Mouse (Mus musculus): ENCODE measurements around the gene Tmem198b. TPM values are rescaled to one million over a fixed set of nuclear protein-coding genes. Genes with fewer than 3 reads are reported as not detected.
"Not testable (repeated sequence)": the region's sequence is repeated elsewhere in the genome, so short reads cannot be mapped to it uniquely, and the experiment has no call there.

The Tmem198b gene
- polyA plus RNA-seq (2012; rRNA removed): 24.2 and 29.0 TPM in 2 replicates

DNA sequence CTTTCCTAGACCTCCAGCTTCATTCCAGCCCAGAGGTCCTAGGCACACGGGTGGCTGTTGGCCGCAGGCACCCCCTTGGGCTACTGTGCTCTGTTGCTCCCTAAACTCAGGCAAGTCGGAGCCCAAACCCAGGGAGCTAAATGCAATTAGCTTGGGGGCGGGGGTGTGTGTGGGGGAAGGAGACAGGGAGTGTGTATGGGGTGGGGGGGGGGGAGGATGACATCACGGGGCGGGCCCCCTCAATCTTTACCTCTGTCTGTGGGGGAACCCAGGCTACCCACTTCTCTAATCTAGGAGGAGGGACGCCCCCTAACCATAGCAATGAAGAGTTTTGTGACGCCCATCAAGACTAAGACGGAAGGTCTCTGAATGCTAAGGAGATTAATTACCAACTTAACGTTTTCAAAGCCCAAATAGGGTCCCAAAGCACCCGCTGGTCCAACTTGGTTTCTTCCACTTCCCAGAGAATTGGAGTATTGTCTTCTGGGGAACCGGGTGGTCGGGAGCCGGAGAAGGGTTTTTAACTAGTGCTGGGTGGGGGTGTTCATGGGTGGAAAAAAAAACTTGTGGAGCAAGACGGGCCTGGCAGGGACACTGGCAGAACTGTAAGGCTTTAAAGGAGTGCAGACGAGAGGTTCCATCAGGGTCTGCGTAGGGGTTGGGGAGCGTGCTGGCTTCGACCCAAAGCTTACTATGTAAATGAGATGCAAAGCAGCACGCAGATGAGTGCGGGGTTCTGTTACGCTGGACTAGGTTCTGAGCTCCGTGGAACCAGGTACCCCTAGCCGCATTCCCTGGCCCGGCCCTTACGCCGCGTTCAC is at the start of gene Tmem198b:
Gene Tmem198b (minus strand): TSS at position 100 of the 821 bp plus-strand sequence.
- peak; percentile 93 for DNase-seq (ENCODE audit: low read depth)
- TF ChIP-seq POLR2A (IDR thresholded peaks at IDR 0.05; ENCODE audit: borderline replicate concordance, extremely low read depth, insufficient read depth, insufficient read length, poor library complexity, severe bottlenecking) (peak; percentile 32; the same call in 1 of the 2 replicates), CTCF (IDR thresholded peaks at IDR 0.05; ENCODE audit: borderline replicate concordance, extremely low read depth, insufficient read depth, insufficient read length) (no peak)

DNA sequence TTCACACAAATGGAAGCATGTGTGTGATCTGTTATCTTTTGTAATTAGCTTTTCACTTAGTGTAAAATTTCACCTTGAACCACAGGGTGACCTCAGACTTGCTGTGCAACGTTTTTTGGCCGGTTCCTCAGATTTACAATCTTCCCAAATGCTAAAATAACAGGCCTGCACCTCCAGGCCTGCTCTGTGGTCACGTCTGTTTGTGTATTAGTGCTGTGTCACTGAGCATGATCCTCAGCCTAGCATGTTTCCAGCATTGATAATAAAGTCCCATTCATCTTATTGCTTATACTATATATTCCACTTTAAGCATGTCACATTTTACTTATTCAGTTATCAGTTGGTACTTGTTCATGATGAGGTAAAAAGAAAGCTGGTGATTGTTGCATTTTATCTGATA is 46.2 kb upstream of the Tmem198b start:
- DNase-seq (ENCODE audit: low read depth): no peak
- TF ChIP-seq CTCF (IDR thresholded peaks at IDR 0.05; ENCODE audit: borderline replicate concordance, extremely low read depth, insufficient read depth, insufficient read length) (no peak), POLR2A (IDR thresholded peaks at IDR 0.05; ENCODE audit: borderline replicate concordance, extremely low read depth, insufficient read depth, insufficient read length, poor library complexity, severe bottlenecking) (no peak)

DNA sequence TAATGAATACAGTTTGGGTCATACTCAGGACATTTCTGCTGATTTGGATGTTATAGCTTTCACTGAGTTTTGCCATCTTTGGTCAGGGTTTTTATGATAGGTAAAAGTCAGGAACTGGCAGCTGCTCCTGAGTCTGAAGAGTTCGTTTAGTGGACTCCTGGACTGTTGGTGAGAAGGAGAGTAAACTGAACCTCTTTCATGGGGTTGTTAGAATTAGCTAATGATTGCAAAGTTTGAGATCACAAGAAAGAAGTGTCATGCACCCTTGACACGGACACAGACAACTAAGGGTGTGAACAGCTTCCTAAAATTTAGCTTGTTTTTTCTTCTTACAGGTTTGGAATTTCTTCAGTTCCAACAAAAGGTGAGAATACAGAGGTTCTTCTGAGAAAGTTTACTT is 44.3 kb upstream of the Tmem198b start:
- DNase-seq (ENCODE audit: low read depth): no peak

DNA sequence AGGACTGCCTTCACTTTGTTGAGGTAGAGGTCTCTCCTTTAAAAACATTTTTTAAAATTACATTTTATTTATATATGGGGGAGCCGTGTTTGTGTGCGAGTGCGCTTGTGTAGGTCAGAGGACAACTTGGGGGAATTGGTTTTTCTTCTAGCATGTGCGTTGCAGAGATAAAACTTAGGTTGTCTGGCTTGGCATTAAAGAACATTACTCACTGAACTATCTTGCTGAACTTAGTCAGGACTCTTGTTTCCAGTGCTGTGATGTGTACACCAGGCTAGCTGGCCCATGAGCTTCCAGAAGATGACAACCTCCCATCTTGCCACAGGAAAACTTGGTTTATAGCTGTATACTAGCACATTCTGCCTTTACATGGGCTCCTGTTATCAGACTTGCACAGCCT is 42.5 kb upstream of the Tmem198b start:
- TF ChIP-seq CTCF (IDR thresholded peaks at IDR 0.05; ENCODE audit: borderline replicate concordance, extremely low read depth, insufficient read depth, insufficient read length): no peak
- no peak for TF ChIP-seq POLR2A (IDR thresholded peaks at IDR 0.05; ENCODE audit: borderline replicate concordance, extremely low read depth, insufficient read depth, insufficient read length, poor library complexity, severe bottlenecking)
- DNase-seq (ENCODE audit: low read depth): no peak

More for the DNA sequence above, 44.3 kb upstream of the Tmem198b start:
- TF ChIP-seq POLR2A (IDR thresholded peaks at IDR 0.05; ENCODE audit: borderline replicate concordance, extremely low read depth, insufficient read depth, insufficient read length, poor library complexity, severe bottlenecking): no peak
- TF ChIP-seq CTCF (IDR thresholded peaks at IDR 0.05; ENCODE audit: borderline replicate concordance, extremely low read depth, insufficient read depth, insufficient read length): no peak

DNA sequence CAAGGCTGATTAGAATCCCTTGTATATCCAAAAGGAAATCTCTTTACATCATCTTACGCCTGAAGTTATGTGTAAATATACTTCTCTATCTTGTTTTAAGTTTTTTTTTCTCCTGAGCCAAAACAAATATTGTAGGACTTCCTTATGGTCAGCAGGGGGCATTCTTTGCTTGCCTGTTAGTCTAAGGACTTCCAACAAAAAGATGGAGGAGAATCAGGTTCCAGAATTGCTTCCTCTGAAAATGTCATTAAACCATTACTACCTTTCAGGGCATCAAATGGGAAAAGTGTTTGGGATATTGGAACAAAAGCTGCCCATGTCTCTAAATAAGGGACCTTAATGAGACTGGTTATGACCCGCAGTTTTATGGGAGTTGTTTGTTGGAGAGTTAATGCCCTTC is 41.3 kb upstream of the Tmem198b start:
- no peak for TF ChIP-seq POLR2A (IDR thresholded peaks at IDR 0.05; ENCODE audit: borderline replicate concordance, extremely low read depth, insufficient read depth, insufficient read length, poor library complexity, severe bottlenecking)
- TF ChIP-seq CTCF (IDR thresholded peaks at IDR 0.05; ENCODE audit: borderline replicate concordance, extremely low read depth, insufficient read depth, insufficient read length): peak; percentile 40; the same call in 1 of the 2 replicates
- DNase-seq (ENCODE audit: low read depth): peak; percentile 77

DNA sequence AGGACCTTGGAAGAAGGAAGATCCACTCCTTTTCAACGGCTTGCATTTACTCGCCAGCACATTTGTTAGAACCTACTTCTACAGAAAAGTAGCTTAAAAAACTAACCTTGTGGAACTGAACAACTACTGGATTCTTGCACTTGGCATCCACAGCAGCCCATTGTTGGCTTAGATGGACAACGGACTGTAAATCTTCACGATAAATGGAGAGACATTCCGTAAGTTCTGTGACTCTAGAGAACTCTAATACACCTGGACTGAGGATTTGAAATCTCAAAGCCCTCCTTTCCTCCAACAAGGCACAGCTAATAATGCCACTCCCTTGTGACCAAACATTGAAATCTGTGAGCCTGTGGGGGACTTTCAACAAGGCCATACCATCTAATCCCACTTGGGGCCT is 39.1 kb upstream of the Tmem198b start:
- DNase-seq (ENCODE audit: low read depth): no peak
- TF ChIP-seq POLR2A (IDR thresholded peaks at IDR 0.05; ENCODE audit: borderline replicate concordance, extremely low read depth, insufficient read depth, insufficient read length, poor library complexity, severe bottlenecking) (no peak), CTCF (IDR thresholded peaks at IDR 0.05; ENCODE audit: borderline replicate concordance, extremely low read depth, insufficient read depth, insufficient read length) (no peak)

DNA sequence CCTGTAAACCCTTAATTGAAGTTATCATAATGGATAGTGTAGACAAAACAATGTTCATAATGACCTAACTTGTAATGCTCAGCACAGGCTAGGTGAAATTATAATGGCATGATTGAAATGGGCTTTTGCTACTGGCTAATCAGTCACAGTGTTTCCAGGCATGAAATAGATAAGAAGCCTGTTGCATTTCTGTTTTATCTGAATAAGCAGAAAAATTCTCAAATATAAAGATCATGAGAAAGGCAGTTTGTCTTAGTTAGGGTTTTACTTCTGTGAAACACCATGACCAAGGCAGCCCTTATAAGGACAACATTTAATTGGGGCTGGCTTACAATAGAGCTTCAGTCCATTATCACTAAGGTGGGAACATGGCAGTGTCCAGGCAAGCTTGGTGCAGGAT is 36.4 kb upstream of the Tmem198b start:
- TF ChIP-seq CTCF (IDR thresholded peaks at IDR 0.05; ENCODE audit: borderline replicate concordance, extremely low read depth, insufficient read depth, insufficient read length) (no peak), POLR2A (IDR thresholded peaks at IDR 0.05; ENCODE audit: borderline replicate concordance, extremely low read depth, insufficient read depth, insufficient read length, poor library complexity, severe bottlenecking) (no peak)
- DNase-seq (ENCODE audit: low read depth): no peak

DNA sequence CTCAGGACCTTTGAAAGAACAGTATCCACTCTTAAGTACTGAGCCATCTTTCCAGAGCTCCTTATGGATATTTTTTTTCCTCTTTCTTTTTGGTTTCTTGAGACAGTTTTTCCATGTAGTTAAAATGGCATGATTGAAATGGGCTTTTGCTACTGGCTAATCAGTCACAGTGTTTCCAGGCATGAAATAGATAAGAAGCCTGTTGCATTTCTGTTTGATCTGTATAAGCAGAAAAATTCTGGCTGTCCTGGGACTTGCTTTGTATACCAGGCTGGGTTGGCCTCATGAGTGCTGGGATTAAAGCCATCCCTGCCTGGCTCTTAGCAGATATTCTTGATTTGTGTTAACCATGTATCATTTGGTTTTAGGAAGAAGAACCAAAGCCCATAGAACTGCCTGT is 35.3 kb upstream of the Tmem198b start:
- TF ChIP-seq CTCF (IDR thresholded peaks at IDR 0.05; ENCODE audit: borderline replicate concordance, extremely low read depth, insufficient read depth, insufficient read length) (no peak), POLR2A (IDR thresholded peaks at IDR 0.05; ENCODE audit: borderline replicate concordance, extremely low read depth, insufficient read depth, insufficient read length, poor library complexity, severe bottlenecking) (no peak)
- DNase-seq (ENCODE audit: low read depth): no peak

DNA sequence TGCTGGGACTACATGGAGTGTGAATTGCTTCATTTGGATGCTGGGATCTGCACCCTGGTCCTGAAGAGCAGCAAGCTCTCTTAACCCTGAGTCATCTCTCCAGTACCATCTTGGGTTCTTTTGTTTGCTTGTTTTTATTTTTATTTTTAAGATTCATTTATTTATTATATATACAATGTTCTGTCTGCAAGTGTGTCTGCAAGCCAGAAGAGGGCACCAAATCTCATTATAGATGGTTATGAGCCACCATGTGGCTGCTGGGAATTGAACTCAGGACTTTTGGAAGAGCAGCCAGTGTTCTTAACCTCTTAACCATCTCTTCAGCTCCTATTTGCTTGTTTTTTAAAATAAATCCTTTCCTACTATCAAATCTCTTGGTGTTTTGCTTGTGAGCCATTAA is 33.2 kb upstream of the Tmem198b start:
- no peak for DNase-seq (ENCODE audit: low read depth)
- TF ChIP-seq CTCF (IDR thresholded peaks at IDR 0.05; ENCODE audit: borderline replicate concordance, extremely low read depth, insufficient read depth, insufficient read length): no peak
- TF ChIP-seq POLR2A (IDR thresholded peaks at IDR 0.05; ENCODE audit: borderline replicate concordance, extremely low read depth, insufficient read depth, insufficient read length, poor library complexity, severe bottlenecking): no peak

DNA sequence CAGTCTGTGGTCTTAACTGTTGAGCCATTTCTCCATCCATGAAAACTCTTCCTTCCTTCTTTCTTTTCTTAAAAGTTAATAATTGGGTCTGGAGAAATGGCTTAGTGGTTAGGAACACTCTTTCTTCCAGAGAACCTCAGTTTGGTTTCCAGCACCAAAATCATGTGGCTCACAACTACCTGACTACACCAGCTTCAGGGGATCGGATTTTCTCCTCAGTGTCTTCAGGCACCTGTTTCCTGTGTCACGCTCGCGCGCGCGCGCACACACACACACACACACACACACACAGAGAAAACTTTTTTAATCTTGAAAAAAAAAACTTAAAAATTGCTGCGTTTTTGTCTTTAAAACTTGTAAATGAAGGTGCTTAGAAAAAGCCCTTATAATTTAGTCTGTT is 19.7 kb upstream of the Tmem198b start:
- DNase-seq (ENCODE audit: low read depth): no peak
- no peak for TF ChIP-seq CTCF (IDR thresholded peaks at IDR 0.05; ENCODE audit: borderline replicate concordance, extremely low read depth, insufficient read depth, insufficient read length)
- TF ChIP-seq POLR2A (IDR thresholded peaks at IDR 0.05; ENCODE audit: borderline replicate concordance, extremely low read depth, insufficient read depth, insufficient read length, poor library complexity, severe bottlenecking): no peak

DNA sequence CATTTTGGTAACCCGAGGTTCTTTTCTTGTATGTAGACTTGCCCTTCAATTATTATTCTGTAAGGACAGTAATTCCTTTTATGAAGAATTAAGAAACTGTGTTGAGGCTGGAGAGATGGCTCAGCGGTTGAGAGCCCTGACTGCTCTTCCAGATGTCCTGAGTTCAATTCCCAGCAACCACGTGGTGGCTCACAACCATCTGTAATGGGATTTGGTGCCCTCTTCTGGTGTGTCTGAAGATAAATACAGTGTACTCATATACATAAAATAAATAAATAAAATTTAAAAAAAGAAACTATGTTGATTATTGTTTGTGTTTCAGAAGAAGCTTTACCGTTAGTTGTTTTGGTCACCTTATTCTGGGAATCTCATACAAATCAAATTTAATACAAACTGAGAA is 18.9 kb upstream of the Tmem198b start:
- not testable (repeated sequence) for DNase-seq (ENCODE audit: low read depth)

DNA sequence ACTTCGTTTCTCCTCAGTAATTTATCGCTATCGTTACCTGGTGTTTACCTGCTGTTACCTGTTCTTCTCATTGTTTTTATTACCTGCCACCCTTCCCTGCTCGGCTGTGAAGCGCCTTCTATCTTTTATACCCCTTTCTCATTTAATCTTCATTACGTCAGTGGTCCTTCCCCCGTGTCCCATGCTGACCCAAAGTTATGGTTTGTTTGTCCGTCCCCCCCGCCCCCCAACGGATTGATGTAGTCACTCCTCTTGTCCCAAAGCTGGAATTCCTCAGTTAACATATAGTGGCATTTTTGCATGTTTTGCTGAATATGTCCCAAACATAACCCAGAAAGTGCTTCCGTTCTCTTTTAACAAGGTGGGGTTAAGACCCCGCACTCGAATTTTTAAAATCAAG is 18.0 kb upstream of the Tmem198b start:
- TF ChIP-seq POLR2A (IDR thresholded peaks at IDR 0.05; ENCODE audit: borderline replicate concordance, extremely low read depth, insufficient read depth, insufficient read length, poor library complexity, severe bottlenecking) (no peak), CTCF (IDR thresholded peaks at IDR 0.05; ENCODE audit: borderline replicate concordance, extremely low read depth, insufficient read depth, insufficient read length) (no peak)
- DNase-seq (ENCODE audit: low read depth): no peak
